Mouse (Mus musculus) lung, embryonic 14.5 days (tissue): Measurements from ENCODE around the gene Osbpl11. TPM values are rescaled to one million over a fixed set of nuclear protein-coding genes. Genes with fewer than 3 reads are reported as not detected.
"Not testable (repeated sequence)": the region's sequence is repeated elsewhere in the genome, so short reads cannot be mapped to it uniquely, and the experiment has no call there.

Experiments used
- ATAC-seq: fragments of 200-750 bp; cut with Nextera tagmentation; 2 replicates; pipeline ENCODE4 v1.8.0; 2017; ENCODE audit warnings: mild to moderate bottlenecking, moderate TSS enrichment, moderate library complexity; ENCODE audit not compliant: insufficient read depth
- DNase-seq: peaks from one replicate; pipeline ENCODE4 v3.0.0-alpha.2; 2015
- H3K27ac ChIP-seq: fragments of 300-500 bp; sonication (generic); 2 replicates; pipeline ENCODE4 v1.5.1; 2014; ENCODE audit warnings: low read depth, mild to moderate bottlenecking, moderate library complexity
- H3K27me3 ChIP-seq: fragments of 300-500 bp; sonication (generic); 2 replicates; pipeline ENCODE4 v1.6.1; 2014; ENCODE audit warnings: low read length, control low read depth; ENCODE audit not compliant: insufficient read depth
- H3K36me3 ChIP-seq: fragments of 300-500 bp; sonication (generic); 2 replicates; pipeline ENCODE4 v1.6.1; 2014; ENCODE audit warnings: control low read depth; ENCODE audit not compliant: insufficient read depth
- H3K4me1 ChIP-seq: fragments of 300-500 bp; sonication (generic); 2 replicates; pipeline ENCODE4 v1.6.1; 2014; ENCODE audit warnings: antibody characterized with exemption, control low read depth; ENCODE audit not compliant: insufficient read depth
- H3K4me2 ChIP-seq: fragments of 300-500 bp; sonication (generic); 2 replicates; pipeline ENCODE4 v1.6.1; 2014; ENCODE audit warnings: mild to moderate bottlenecking
- H3K4me3 ChIP-seq: fragments of 300-500 bp; sonication (generic); 2 replicates; pipeline ENCODE4 v1.5.1; 2014; ENCODE audit warnings: low read depth, low read length
- H3K9ac ChIP-seq: fragments of 300-500 bp; sonication (generic); 2 replicates; pipeline ENCODE4 v1.6.1; 2014
- H3K9me3 ChIP-seq: fragments of 300-500 bp; sonication (generic); 2 replicates; pipeline ENCODE4 v1.6.1; 2016; ENCODE audit warnings: low read depth, low read length, control low read depth
- CTCF ChIP-seq: IDR thresholded peaks from 2 replicates; pipeline ENCODE4 v1.5.1; 2016; ENCODE audit warnings: antibody characterized with exemption, low read depth
- WGBS: fragments of 180-500 bp; shearing (Covaris S2); extraction: QIAGEN DNeasy Blood & Tissue Kit; methylation state at CpG from one replicate; pipeline ENCODE4 v1.1.7; 2014; 5-methylcytosine and 5-hydroxymethylcytosine counted together
- polyA plus RNA-seq: library from polyadenylated mRNA; unstranded; fragments of >200 nt; fragmentation: Nextera tagmentation; extraction: Ambion mirVana; gene quantifications from 2 replicates; pipeline ENCODE4 v1.2.1, GENCODE M21; 2014

Osbpl11 gene
- polyA plus RNA-seq, 1 experiment from 2014 or later, result 25.2 TPM

- Histone ChIP-seq H3K4me3 (no peak overlapping the region), H3K27me3 (no peaks in the 10 kb centered on the region), H3K4me1 (no peaks in the 10 kb centered on the region), H3K9me3 (no peaks in the 10 kb centered on the region), H3K36me3 (peaks cover 64% of the 10 kb centered on the region), H3K9ac (no peak overlapping the region), H3K27ac (no peak overlapping the region), H3K4me2 (no peak overlapping the region)
- ATAC-seq (no peak), DNase-seq (no peak)
- TF ChIP-seq CTCF, result no peak
- 67% methylated on average over 2 of the region's 2 CpGs for WGBS
Observed at GRCm38 (mm10) chr16:33210812-33211211, 25.9 kb downstream of the Osbpl11 start.

- 83% methylated on average over 9 of the region's 9 CpGs for WGBS
- Histone ChIP-seq H3K4me2 (no peak overlapping the region), H3K27me3 (no peaks in the 10 kb centered on the region), H3K27ac (no peak overlapping the region), H3K9me3 (no peaks in the 10 kb centered on the region), H3K4me1 (no peaks in the 10 kb centered on the region), H3K4me3 (no peak overlapping the region), H3K9ac (no peak overlapping the region), H3K36me3 (peaks cover 49% of the 10 kb centered on the region)
- no peak for DNase-seq
- TF ChIP-seq CTCF, result no peak
- ATAC-seq, result no peak
Observed at GRCm38 (mm10) chr16:33216313-33217003, 31.6 kb downstream of the Osbpl11 start.

- not testable (repeated sequence) for H3K9me3 ChIP-seq, H3K9ac ChIP-seq, H3K4me2 ChIP-seq, H3K4me1 ChIP-seq, H3K4me3 ChIP-seq, H3K27ac ChIP-seq, H3K27me3 ChIP-seq, ATAC-seq, DNase-seq
- H3K36me3 ChIP-seq, result peaks cover 44% of the 10 kb centered on the region
- 65% methylated on average over 3 of the region's 3 CpGs for WGBS
Observed at GRCm38 (mm10) chr16:33217553-33218085, 32.7 kb downstream of the Osbpl11 start.

- no peak overlapping the region for H3K4me2 ChIP-seq
- no peak overlapping the region for H3K27ac ChIP-seq
- peaks cover 35% of the 10 kb centered on the region for H3K36me3 ChIP-seq
- ATAC-seq, result no peak
- H3K4me1 ChIP-seq, result no peaks in the 10 kb centered on the region
- H3K9ac ChIP-seq, result no peak overlapping the region
- no peaks in the 10 kb centered on the region for H3K27me3 ChIP-seq
- no peak for TF ChIP-seq CTCF
- H3K9me3 ChIP-seq, result no peaks in the 10 kb centered on the region
- no peak for DNase-seq
- no peak overlapping the region for H3K4me3 ChIP-seq
- WGBS, result 78% methylated on average over 3 of the region's 3 CpGs
Observed at GRCm38 (mm10) chr16:33222482-33222881, 37.6 kb downstream of the Osbpl11 start.

- no peak for TF ChIP-seq CTCF
- Histone ChIP-seq H3K4me3 (no peak overlapping the region), H3K4me1 (no peaks in the 10 kb centered on the region), H3K36me3 (peaks cover 47% of the 10 kb centered on the region), H3K27me3 (no peaks in the 10 kb centered on the region), H3K9ac (no peak overlapping the region), H3K9me3 (no peaks in the 10 kb centered on the region), H3K4me2 (no peak overlapping the region), H3K27ac (no peak overlapping the region)
- DNase-seq (no peak), ATAC-seq (no peak)
- 86% methylated on average over 5 of the region's 5 CpGs for WGBS
Observed at GRCm38 (mm10) chr16:33224381-33224780, 39.5 kb downstream of the Osbpl11 start.

GRCm38 (mm10) chr16:33234128-33234527, 49.3 kb downstream of the Osbpl11 start:
- H3K4me2 ChIP-seq, result no peak overlapping the region
- no peak for DNase-seq
- TF ChIP-seq CTCF, result no peak
- no peaks in the 10 kb centered on the region for H3K27me3 ChIP-seq
- H3K9me3 ChIP-seq, result no peaks in the 10 kb centered on the region
- no peak overlapping the region for H3K9ac ChIP-seq
- H3K27ac ChIP-seq, result no peak overlapping the region
- no peak overlapping the region for H3K4me3 ChIP-seq
- peaks cover 79% of the 10 kb centered on the region for H3K36me3 ChIP-seq
- H3K4me1 ChIP-seq, result no peaks in the 10 kb centered on the region
- no peak for ATAC-seq
- 91% methylated on average over 12 of the region's 12 CpGs for WGBS

GRCm38 (mm10) chr16:33236151-33236550, 51.3 kb downstream of the Osbpl11 start:
- no peaks in the 10 kb centered on the region for H3K27me3 ChIP-seq
- no peak for TF ChIP-seq CTCF
- 63% methylated on average over 6 of the region's 6 CpGs for WGBS
- no peaks in the 10 kb centered on the region for H3K9me3 ChIP-seq
- peaks cover 78% of the 10 kb centered on the region for H3K36me3 ChIP-seq
- no peak overlapping the region for H3K4me2 ChIP-seq
- DNase-seq, result peak; percentile 15
- H3K27ac ChIP-seq, result no peak overlapping the region
- no peak overlapping the region for H3K9ac ChIP-seq
- H3K4me3 ChIP-seq, result no peak overlapping the region
- no peak for ATAC-seq
- no peaks in the 10 kb centered on the region for H3K4me1 ChIP-seq
